Mouse (Mus musculus) spleen, postnatal 14 days (tissue): Measurements from ENCODE around the gene Uba3.

ENCODE experiments used
- DNase-seq, 2 experiments: peaks; one replicate each; pipeline ENCODE4 v3.0.0; 2021 to 2022; ENCODE audit warnings: low spot score in 2 of 2

Gene Uba3

DNA sequence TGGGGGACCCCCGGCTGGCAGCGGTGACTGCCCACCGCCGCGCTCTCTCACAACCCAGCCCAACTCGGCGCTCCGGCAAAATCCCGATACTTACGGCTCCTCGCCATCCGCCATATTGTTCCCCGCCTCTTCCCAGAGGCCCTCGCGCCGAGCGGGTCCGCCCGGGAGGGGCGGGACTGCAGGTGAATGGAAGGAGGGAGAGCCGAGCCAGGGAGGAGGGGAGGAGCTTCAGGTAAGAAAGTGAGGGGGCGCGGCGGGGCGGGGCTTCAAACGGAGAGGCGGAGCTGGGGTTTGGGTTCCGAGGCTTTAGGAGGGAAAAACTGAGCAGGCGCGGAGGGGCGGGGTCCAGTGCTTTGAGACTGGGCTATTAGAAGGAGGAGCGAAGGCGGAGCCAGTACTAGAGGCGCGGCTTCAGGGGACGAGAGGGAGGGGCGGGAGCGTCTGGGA, at the start of gene Uba3:
Uba3 (minus strand) TSS at position 209 of the 447 bp plus-strand sequence.
- peak; percentile 99 for DNase-seq

DNA sequence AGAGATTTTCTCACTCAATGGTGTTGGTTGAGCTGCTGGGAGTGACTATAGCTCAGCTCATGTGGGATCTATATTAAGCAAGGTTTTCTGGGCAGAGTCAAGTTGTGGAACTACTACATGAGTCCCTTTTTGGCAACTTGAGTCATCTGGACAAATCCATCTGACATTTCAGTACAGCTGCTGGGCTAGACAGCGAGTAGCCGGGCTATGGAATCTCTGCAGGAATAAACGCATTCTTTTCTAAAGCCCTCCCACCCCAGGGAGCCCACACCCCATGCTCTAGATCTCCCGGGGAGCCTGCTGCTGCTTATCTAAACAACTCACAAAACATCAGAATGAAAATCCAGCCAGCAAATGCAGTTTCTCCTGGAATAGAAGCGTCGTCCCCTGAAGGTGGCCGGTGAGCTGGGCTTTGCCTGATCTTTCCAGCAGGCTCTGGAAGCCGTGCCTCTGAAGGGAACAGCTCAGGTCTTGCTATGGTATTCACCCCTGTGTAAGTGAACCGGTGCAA, 47.3 kb upstream of the Uba3 start, which contains the start of gene Lmod3:
Lmod3 (minus strand) TSS at position 49 of the 511 bp plus-strand sequence.
- DNase-seq: no peak

DNA sequence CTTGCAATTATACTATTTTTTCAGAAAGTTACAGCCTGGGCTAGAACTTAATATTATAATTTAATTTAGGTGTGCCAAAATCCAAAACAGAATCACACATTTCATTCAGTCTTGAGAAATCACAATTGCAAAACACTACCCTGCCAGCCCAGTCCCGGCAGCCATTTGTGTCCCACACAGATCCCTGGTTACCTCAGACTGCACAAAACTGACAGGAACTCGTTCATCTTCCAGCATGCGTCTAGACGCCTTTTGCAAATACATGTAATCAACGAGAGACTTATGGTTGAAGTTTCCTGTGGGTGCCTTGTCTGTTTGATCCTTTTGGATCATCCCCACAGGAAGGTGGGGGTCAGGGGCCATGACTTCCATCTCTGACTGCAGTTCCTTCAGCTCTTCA, 46.6 kb upstream of the Uba3 start:
- DNase-seq: no peak

DNA sequence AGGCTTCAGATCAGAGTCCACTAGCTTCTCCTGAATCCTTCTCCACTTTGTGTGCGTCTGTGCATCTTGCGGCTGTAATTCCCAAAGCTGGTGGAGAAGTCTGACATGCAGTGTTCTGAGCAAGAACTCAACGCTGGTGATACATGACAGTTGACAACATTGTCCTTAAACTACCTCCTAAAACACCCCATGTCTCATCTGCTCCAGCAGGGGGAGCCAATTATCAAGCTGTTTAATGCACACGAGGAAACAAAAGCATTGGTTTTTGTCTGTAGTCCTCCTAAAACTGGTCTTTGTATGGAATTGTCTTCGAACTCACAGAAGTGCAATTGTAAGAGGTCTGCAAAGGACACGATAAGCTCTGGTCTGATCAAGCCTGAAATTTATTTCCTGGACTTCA, 45.5 kb upstream of the Uba3 start:
- DNase-seq: peak in 1 of 2 experiments; percentile 31

DNA sequence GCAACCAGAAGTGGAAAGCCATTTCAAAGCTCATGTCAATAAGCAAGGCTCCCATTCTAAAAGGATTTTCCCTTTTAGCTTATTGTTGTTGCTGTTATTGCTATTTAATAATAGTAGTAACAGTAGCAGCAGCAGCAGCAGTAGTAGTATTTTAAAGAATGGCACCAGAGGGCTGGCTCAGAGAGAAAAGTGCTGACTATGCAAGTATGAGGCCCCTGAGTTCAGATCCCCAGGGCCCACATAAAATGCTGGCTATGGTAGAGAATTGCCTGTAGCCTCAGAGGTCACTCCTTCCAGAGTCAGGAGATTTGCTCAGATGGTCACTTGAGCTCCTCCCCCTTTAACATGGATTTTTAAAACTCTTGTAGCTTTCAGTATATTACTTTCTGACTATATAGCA, 39.8 kb upstream of the Uba3 start:
- no peak for DNase-seq

DNA sequence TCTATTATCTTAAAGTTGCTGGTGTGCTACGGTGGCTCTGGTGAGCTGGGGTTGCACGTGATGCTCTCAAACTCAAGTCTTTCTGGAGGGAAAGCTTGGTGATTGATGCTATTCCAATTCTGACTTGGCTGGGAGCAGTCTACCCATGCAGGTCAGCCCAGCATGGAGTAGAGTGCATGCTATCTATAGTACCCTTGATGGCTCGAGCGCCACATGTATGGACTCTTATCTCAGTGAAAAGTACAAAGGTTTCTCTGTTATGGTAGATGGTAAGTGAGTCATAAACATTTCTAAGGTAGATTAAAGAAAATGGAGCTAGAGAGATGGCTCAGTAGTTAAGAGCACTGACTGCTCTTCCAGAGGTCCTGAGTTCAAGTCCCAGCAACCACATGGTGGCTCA, 37.1 kb upstream of the Uba3 start:
- DNase-seq: no peak

DNA sequence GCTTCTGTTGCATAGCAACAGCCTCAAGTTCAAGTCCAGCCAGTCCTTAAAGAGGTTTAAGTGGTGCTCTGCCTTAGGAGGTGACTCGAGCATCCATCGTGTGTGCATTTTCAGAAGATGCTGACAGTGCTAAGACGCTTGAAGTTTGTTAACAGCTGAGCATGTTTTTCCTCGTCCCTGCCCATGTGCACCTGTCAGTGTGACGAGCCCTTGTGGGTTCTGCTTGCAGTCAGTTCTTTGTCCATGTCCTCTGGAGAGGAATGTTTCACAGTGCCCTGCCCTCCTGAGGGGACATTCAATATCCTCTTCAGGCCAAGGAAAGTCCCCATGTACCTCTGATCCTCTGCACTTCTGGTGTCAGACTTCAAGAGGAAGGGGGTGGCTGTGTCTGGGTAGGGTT, 34.6 kb upstream of the Uba3 start:
- DNase-seq: no peak

DNA sequence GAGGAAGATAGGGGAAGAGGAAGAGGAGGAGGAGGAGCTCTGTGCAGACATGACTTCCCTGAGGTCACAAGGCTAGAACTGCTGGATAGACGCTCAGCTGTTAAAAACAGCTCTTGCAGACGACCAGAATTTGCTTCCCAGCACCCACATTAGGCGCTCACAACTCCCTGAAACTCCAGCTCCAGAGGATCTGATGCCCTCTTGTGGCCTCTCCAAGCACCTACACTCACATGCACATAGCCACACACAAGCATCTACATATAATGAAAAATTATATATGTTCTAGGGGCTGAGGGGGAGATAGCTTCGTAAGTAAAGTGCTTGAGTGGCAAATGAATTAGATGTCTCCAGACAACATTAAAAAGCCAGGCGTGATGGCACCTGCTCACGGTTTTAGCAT, 33.9 kb upstream of the Uba3 start:
- no peak for DNase-seq

DNA sequence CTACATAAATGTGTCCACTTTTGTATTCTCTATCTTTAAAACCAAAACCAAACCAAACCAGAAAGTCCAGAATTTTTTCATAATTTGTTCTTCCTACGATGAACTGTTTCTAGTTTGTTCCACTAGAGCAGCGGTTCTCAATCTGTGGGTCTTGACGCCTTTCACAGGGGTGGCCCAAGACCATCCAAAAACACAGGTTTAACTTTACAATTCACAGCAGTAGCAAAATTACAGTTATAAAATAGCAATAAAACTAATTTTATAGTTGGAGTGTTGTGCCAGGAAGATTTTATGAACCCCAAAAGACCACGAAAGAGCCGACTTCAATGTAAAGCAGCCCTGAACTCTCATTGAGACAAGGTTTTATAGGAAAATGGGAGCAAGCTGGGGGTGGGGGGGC, 30.6 kb upstream of the Uba3 start:
- no peak for DNase-seq

DNA sequence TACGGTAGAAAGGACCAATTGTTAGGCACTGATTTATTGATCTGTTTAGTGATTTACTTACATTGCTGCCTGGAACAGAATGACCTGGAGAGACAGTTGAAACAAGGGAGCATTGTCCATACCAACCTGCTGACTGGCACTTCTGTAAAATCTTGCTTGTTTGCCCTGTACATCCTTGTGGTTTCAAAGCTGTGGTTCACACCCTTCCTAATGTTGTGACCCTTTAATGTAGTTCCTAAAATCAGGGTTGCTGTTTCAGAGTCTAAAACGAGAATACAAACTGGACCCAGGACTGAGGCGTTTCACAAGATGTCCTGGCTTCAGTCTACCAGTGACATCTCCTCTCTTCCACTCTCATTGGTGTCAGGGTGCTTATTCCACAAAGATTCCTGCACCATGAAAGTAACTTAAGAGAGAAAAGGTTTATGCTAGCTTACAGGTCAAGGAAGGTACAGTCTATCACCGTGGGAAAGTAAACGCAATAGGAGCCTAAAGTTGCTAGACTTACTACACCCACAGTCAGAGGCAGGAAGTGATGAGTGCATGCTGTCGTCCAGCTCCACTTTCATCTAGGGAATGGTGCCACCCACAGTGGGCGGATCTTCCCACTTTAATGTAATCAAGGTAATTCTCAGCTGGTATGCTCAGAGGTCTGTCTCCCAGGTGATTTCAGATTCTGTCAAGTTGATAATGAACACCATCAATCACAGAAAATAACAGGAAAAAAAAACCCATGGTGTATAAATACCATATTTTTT, 29.6 kb upstream of the Uba3 start:
- DNase-seq: no peak

DNA sequence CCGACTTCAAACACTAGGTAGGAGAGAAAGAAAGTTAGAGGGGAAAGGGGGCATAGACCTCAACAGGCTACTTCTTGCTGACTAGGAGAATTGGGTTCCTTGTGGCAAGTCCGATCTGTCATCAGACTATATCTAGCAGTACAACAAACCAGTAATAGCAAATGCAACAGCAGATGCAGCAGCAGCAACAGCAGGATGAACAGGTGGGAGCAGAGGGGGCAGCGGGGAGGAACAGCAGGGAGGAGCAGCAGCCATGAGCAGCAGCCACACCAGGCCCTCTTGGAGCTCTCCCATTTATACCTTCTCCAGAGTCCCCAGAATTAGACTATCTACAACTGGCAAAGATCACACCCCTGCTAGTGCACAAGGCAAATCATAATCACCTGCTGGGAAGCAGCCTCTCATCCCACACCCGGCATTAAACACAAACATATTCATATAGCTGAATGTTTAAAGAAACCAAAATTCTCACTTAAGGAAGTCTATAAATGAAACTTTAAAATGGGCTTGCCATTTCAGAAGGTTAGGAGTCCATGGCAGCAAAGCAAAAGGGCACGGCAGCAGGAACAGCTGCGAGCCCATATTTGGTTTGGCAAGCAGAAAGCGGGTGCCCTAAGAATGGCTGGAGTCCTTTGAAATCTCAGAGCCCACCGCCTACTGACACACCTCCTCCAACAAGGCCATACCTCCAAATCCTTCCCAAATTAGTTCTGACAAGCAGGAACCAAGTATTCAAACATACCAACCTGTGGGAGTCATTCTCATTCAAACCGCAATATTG, 21.8 kb upstream of the Uba3 start:
- DNase-seq: no peak

DNA sequence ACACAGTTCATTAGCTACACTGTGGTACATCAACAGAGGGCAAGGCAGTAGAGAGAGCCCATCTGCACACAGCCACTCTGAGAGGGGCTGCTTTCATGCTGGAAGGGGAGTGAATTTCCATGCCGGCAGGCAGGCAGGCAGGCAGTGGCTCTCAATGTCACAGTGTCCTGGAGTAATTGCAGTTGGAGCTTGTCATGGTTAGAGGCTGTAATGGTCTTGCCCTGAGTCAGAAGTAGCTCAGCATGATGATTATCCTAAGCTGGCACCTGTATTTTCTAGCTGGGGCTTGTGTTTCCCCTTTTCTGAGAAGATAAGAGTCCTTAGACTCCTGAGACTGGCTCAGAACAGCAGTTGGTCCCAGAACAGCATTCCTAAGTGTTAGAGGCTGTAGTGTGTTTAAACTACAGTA, 20.6 kb upstream of the Uba3 start:
- DNase-seq: no peak

DNA sequence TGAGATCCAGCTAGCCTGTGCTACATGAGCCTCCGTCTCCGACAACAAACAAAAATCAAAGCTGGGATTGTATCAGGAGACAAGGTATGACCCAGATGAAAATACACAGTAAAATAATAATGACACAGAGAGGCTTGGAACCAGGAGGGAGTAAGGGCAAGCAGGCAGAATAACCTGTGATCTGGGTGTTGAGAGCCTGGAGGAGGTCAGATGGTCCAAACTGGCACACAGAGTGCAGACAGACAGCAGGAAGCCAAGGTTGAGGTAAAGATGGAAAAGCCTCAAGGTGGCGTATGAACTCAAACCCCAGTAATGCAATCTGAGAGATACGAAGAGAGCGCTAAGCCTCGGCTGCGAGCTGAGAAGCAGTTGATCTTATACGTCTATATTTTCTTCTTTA, 19.1 kb upstream of the Uba3 start:
- no peak for DNase-seq

DNA sequence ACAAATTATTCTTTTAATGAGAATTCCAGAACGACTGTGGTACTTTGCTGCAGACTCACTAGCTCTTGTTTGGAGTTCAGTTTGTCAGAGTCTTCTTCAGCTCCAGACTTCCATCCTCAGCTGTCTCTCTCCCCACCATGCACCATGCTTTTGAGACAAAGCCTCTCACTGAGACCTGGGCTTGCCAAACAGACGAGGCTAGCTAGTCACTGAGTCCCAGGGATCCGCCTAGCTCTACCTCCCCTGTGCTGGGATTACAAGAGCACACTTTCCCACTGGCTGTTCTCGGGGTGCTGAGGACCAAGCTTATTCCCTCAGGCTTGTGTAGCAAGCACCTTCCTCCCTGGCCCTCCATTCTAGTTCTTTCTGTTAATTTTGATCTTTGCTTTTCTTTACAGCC, 18.1 kb upstream of the Uba3 start:
- no peak for DNase-seq

DNA sequence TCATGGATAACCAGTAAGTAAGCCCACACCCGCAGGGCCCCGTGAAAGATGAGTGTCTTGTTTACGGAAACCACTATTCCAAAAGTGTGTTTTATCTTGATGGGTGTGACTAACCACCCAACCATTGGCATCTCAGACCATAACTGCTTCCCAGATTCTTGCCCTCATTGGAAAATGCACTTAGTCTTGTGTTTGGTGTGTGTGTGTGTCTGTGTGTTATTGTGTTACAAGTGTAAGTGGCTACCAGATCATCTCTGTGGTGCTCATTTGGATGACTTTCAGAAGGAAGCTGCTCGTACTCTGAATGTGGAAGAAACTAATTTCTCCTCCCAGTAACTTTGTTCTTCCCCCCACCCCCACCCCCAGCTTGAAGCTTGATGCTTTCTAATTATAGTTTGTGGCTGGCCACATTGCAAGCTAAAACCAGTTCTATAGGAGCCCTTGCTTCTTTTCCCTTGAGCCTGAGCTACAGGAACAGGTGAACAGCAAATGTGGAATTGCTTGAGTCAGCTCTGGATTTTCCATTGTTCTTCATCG, 17.6 kb upstream of the Uba3 start:
- no peak for DNase-seq

DNA sequence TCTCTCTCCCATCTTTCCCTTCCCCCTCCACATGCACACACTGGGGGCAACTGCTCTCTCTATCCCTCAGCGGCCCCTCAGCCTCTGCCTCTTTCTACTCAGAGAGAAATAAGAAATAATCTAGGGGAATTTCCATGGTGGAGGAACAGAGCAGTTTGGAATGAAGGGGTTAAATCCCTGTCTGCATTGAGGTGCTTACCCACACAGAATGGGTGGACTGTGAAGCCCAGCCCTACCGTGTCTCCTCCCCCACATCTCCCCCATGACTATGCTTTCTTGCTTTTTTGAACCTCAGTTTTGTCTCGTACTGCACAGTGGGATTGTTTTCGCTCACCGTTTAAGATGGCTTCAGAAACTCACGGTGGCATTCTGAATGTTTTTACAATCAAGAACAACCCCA, 16.9 kb upstream of the Uba3 start:
- no peak for DNase-seq

DNA sequence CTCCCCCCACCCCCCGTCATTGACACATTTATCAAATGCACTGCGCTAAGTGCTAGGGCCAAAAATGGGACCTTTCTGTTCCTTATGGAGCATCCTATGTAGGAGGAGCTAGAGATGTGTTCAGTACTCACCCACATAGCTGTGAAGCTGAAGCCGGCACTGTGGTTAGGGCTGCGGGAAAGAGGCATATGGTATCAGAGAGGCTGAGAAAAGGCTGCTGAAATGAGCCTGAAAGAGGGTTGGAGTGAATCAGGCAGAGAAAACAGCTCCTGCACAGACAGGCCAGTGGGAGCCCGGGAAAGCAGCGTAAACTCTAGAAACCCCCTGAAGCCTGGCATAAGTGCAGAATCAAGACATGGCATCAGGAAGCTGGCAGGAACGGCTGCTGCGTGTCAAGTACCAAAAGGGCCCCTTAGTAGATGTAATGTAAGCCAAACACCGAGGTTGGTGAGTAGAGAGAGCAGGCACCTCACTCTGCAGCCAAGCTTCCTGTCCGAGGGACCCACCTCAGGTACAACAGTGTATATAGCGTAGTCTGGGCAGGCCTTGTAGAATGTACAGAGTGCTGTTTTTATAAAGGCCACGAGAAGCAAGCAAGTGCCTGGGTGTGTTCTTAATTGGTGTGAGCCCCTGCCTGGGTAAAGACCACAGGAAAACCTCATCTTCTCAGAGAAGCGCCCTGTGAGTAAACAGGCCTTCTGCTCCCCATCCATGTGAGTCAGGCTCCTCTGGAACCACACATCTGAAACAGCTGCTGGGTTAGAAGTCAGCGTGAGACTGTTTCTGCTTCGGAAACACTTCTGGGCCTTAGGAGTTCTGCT, 16.0 kb upstream of the Uba3 start:
- no peak for DNase-seq

DNA sequence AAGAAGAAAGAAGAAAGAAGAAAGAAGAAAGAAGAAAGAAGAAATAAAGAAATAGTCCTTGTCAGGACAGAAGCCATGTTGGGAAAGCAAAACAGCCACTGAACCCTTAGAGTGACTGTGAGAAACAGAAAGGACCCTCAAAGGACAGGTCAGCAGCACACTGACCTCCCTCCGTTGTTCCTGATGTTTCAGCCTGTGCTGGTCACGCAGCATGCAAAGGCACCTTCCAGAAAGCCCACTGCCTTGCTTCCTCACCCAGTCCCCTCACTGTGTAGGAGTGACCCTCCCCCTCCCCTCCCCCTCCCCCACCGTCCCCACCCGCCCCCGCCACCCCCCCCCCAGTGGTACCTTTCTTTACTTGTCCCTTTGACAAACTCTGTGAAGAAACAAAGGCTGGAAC, 15.2 kb upstream of the Uba3 start:
- no peak for DNase-seq

DNA sequence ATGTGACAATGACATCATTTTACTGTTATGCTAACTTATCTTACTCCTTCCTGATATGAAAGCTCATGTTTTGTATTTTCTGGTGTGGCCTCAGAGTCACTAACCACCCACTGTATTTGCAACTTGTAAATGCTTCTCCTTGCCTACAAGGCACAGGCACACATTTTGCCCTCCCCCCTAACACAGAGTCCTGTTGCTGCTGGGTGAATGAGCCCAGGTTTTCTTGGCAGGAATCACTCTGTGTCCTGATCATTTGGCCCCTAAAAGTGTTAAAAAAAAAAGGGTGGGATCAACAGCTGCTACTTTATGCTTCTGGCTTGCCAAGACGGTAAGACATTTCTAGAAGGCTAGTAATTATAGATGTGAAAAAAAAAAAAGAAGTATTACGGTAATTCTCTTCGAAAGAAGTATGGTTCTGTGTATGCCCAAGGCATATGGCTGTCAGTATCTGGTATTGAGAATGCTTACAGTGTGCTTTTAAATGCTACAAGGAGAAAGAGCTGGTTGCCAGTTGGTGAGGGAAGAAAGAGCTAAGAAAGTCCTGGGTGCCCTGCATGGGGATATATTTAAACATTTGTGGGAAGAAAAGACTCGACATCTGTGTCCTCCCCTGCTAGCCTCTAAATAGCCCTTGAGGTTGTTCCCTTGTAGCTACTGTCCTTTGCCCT, 10.8 kb upstream of the Uba3 start:
- DNase-seq: no peak

DNA sequence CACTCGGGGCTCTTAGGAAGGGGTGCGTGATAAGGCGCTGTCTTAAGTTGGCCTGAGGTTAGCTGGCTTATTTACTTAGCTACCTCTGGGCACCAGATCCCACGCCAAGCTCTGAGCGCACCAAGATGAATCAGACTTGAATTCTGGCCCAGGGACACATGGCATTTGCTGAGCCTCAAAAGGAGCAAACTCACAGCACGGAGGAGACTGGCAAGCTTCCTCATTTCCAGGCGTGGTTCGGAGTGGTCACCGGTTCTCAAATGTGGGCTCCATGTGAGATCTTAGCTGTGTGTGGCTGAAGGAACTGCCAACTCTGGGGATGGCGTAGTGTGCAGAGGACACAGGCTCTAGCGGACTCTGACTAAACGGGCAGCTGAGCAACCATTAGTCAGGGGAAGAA, 6.5 kb upstream of the Uba3 start:
- no peak for DNase-seq

DNA sequence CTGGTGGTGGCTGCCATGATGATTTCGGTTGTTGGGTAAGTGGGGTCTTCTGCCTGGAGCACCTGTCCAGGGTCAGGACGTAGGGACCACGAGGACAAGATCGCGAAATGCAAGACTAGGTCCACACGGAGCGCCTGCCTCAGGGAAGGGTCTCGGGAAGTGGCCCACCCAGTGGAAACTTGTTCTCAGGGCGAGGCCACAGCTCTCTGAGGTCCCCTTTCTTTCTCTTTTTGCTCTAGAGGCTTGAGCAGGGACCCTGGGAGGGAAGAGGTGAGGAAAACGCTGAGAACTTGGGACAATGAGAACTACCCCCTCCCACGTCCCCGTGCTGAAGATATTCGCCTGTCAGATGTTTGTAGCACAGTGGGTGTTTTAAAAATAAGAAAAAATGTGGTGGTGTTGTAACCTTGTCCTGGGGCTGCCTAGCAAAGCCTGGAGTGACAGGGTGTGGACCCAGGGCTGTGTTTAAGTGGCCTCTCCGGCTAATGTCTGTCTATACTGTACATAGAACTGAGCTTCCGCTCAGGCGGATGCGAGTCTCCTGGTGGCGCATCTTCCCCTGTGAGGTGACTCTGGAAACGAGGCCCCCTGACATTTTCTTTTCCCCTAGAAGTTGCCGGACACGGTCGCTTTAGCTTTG, 5.6 kb upstream of the Uba3 start:
- peak; percentile 17 to 22 for DNase-seq
